Mouse (Mus musculus): ENCODE results near the gene Olfr1223. TPM values are rescaled to one million over a fixed set of nuclear protein-coding genes. Genes with fewer than 3 reads are reported as not detected.

Olfr1223 gene
- polyA plus RNA-seq, 1 experiment from 2014 or later, result not detected

Other genes with a start within 250 kb of the Olfr1223 start
- gene Olfr1208, start 249.2 kb downstream of the Olfr1223 start, polyA plus RNA-seq (2015; fragmentation: Nextera tagmentation; extraction: Ambion mirVana), result not detected in 2 replicates
- gene Olfr1209, start 236.4 kb downstream of the Olfr1223 start, polyA plus RNA-seq (2015; fragmentation: Nextera tagmentation; extraction: Ambion mirVana), result not detected in 2 replicates
- not detected in 2 replicates for gene Olfr1211, start 213.4 kb downstream of the Olfr1223 start, polyA plus RNA-seq (2015; fragmentation: Nextera tagmentation; extraction: Ambion mirVana)
- gene Olfr1212, start 197.6 kb downstream of the Olfr1223 start, polyA plus RNA-seq (2015; fragmentation: Nextera tagmentation; extraction: Ambion mirVana), result not detected in 2 replicates
- gene Gm13762, start 171.3 kb downstream of the Olfr1223 start, polyA plus RNA-seq (2015; fragmentation: Nextera tagmentation; extraction: Ambion mirVana), result not detected in 2 replicates
- not detected in 2 replicates for gene Olfr1214, start 158.9 kb downstream of the Olfr1223 start, polyA plus RNA-seq (2015; fragmentation: Nextera tagmentation; extraction: Ambion mirVana)
- gene Olfr1215, start 144.6 kb downstream of the Olfr1223 start, polyA plus RNA-seq (2015; fragmentation: Nextera tagmentation; extraction: Ambion mirVana), result not detected in 2 replicates
- gene Olfr1216, start 133.2 kb downstream of the Olfr1223 start, polyA plus RNA-seq (2015; fragmentation: Nextera tagmentation; extraction: Ambion mirVana), result not detected in 2 replicates
- gene Olfr1217, start 119.5 kb downstream of the Olfr1223 start, polyA plus RNA-seq (2015; fragmentation: Nextera tagmentation; extraction: Ambion mirVana), result not detected in 2 replicates
- not detected in 2 replicates for gene Olfr1218, start 90.4 kb downstream of the Olfr1223 start, polyA plus RNA-seq (2015; fragmentation: Nextera tagmentation; extraction: Ambion mirVana)
- gene Olfr1219, start 68.0 kb downstream of the Olfr1223 start, polyA plus RNA-seq (2015; fragmentation: Nextera tagmentation; extraction: Ambion mirVana), result not detected in 2 replicates
- gene Olfr1220, start 44.7 kb downstream of the Olfr1223 start, polyA plus RNA-seq (2015; fragmentation: Nextera tagmentation; extraction: Ambion mirVana), result not detected in 2 replicates
- gene Olfr1221, start 34.3 kb downstream of the Olfr1223 start, polyA plus RNA-seq (2015; fragmentation: Nextera tagmentation; extraction: Ambion mirVana), result not detected in 2 replicates
- gene Olfr1222, start 18.5 kb downstream of the Olfr1223 start, polyA plus RNA-seq (2015; fragmentation: Nextera tagmentation; extraction: Ambion mirVana), result not detected in 2 replicates
- gene Olfr1224-ps1, start 12.5 kb upstream of the Olfr1223 start, polyA plus RNA-seq (2015; fragmentation: Nextera tagmentation; extraction: Ambion mirVana), result not detected in 2 replicates
- gene Olfr1225, start 23.1 kb upstream of the Olfr1223 start, polyA plus RNA-seq (2015; fragmentation: Nextera tagmentation; extraction: Ambion mirVana), result not detected in 2 replicates
- not detected in 2 replicates for gene Olfr1226, start 48.5 kb upstream of the Olfr1223 start, polyA plus RNA-seq (2015; fragmentation: Nextera tagmentation; extraction: Ambion mirVana)
- not detected in 2 replicates for gene Olfr1228, start 102.5 kb upstream of the Olfr1223 start, polyA plus RNA-seq (2015; fragmentation: Nextera tagmentation; extraction: Ambion mirVana)
- not detected in 2 replicates for gene Olfr1229, start 136.5 kb upstream of the Olfr1223 start, polyA plus RNA-seq (2015; fragmentation: Nextera tagmentation; extraction: Ambion mirVana)
- not detected in 2 replicates for gene Olfr1230, start 145.7 kb upstream of the Olfr1223 start, polyA plus RNA-seq (2015; fragmentation: Nextera tagmentation; extraction: Ambion mirVana)
- not detected in 2 replicates for gene Olfr1231, start 155.5 kb upstream of the Olfr1223 start, polyA plus RNA-seq (2015; fragmentation: Nextera tagmentation; extraction: Ambion mirVana)
- gene Olfr1232, start 178.1 kb upstream of the Olfr1223 start, polyA plus RNA-seq (2015; fragmentation: Nextera tagmentation; extraction: Ambion mirVana), result not detected in 2 replicates
- not detected in 2 replicates for gene Olfr1233, start 190.8 kb upstream of the Olfr1223 start, polyA plus RNA-seq (2015; fragmentation: Nextera tagmentation; extraction: Ambion mirVana)
- not detected in 2 replicates for gene Olfr1234, start 213.3 kb upstream of the Olfr1223 start, polyA plus RNA-seq (2015; fragmentation: Nextera tagmentation; extraction: Ambion mirVana)

All from neural tube, embryonic 15.5 days (tissue).